8 mouse cellular contexts compared by ENCODE assay signal in genomic region chr13:18698518-18699065, GRCm38 (mm10). TPM values are rescaled to one million over a fixed set of nuclear protein-coding genes. Genes with fewer than 3 reads are reported as not detected.
DNase-seq lines count a peak whose midpoint lies in the region; ATAC-seq lines count a peak whose summit lies in the region.

No protein-coding gene starts in this region.

- DNase-seq in cerebellum, adult 11 months = peak; percentile 6
- DNase-seq in cerebellum, adult 8-10 months = no peak
- DNase-seq in urinary bladder, postnatal 14 days (ENCODE audit: low spot score) = peak; percentile 8
- DNase-seq in urinary bladder, adult 18-20 months (ENCODE audit: low spot score in 2 of 2) = no peak
- DNase-seq in frontal cortex, postnatal 10 days (ENCODE audit: low spot score in 2 of 2) = peak; percentile 23 to 59
- peak; percentile 22 to 25 for DNase-seq in left cerebral cortex, adult 8-10 months (ENCODE audit: low spot score in 2 of 2)
- peak; percentile 25 for DNase-seq in neural tube, embryonic 10.5 days (ENCODE audit: extremely low spot score, low spot score)

- ATAC-seq in monocyte, adult 5-6 weeks (replicated peaks; ENCODE audit: insufficient number of reproducible peaks, low FRiP score, low TSS enrichment, poor library complexity, severe bottlenecking) = no peak

RNA-seq across cellular contexts. Expression of gene Vps41, which starts 18.5 kb away (rescaled TPM):
- 100 to 1,000 TPM; 153 to 164 (median 154) TPM for total RNA-seq in left cerebral cortex, adult 8-10 months (2022)
- total RNA-seq in monocyte, adult 5-6 weeks (2017) = 59.5 to 108 TPM (median 63.7 TPM) in 3 replicates

Comparison
In these comparisons a context has a peak if more than half of its experiments do, and no peak if none do; other contexts are left out.
1. DNase-seq: peak in cerebellum, adult 11 months (single experiment), urinary bladder, postnatal 14 days (single experiment), frontal cortex, postnatal 10 days (2 of 2), left cerebral cortex, adult 8-10 months (2 of 2) and neural tube, embryonic 10.5 days (single experiment); none in cerebellum, adult 8-10 months (single experiment) and urinary bladder, adult 18-20 months (0 of 2).